Mouse (Mus musculus): Measurements from ENCODE around the gene Leng8. TPM values are rescaled to one million over a fixed set of nuclear protein-coding genes. Genes with fewer than 3 reads are reported as not detected.

Gene Leng8
- polyA plus RNA-seq, 1 experiment from 2014 or later = 9.1 TPM

GRCm38 (mm10) chr7:4132581-4132980 is 4.3 kb upstream of the Leng8 start:
- no peak overlapping the region for H3K4me2 ChIP-seq (ENCODE audit: low read depth, low read length)
- ATAC-seq (no peak), DNase-seq (no peak)
- no peaks in the 10 kb centered on the region for H3K9me3 ChIP-seq (ENCODE audit: low read length)
- H3K27ac ChIP-seq (ENCODE audit: low read depth) = no peak overlapping the region
- H3K36me3 ChIP-seq (replicated peaks; ENCODE audit: insufficient read depth, low read length) = no peaks in the 10 kb centered on the region
- no peak overlapping the region for H3K4me3 ChIP-seq (ENCODE audit: low read depth, low read length)
- H3K9ac ChIP-seq (replicated peaks) = no peak overlapping the region
- no peaks in the 10 kb centered on the region for H3K27me3 ChIP-seq (ENCODE audit: insufficient read depth, low read length)
- no peak for TF ChIP-seq EP300 (IDR thresholded peaks at IDR 0.05; ENCODE audit: low read depth)
- TF ChIP-seq CTCF (IDR thresholded peaks at IDR 0.05; ENCODE audit: low read depth) = no peak
- peaks cover 2% of the 10 kb centered on the region for H3K4me1 ChIP-seq (ENCODE audit: insufficient read depth)
- 89% methylated on average over 3 of the region's 3 CpGs for WGBS (ENCODE audit: insufficient replicate concordance)

GRCm38 (mm10) chr7:4132998-4133397 is 3.8 kb upstream of the Leng8 start:
- H3K36me3 ChIP-seq (replicated peaks; ENCODE audit: insufficient read depth, low read length) = peaks cover 2% of the 10 kb centered on the region
- DNase-seq (no peak), ATAC-seq (no peak)
- no peaks in the 10 kb centered on the region for H3K27me3 ChIP-seq (ENCODE audit: insufficient read depth, low read length)
- H3K27ac ChIP-seq (ENCODE audit: low read depth) = no peak overlapping the region
- no peak overlapping the region for H3K4me2 ChIP-seq (ENCODE audit: low read depth, low read length)
- H3K4me3 ChIP-seq (ENCODE audit: low read depth, low read length) = no peak overlapping the region
- WGBS (ENCODE audit: insufficient replicate concordance) = 84% methylated on average over 6 of the region's 7 CpGs
- no peaks in the 10 kb centered on the region for H3K9me3 ChIP-seq (ENCODE audit: low read length)
- H3K9ac ChIP-seq (replicated peaks) = no peak overlapping the region
- peaks cover 7% of the 10 kb centered on the region for H3K4me1 ChIP-seq (ENCODE audit: insufficient read depth)
- TF ChIP-seq CTCF (IDR thresholded peaks at IDR 0.05; ENCODE audit: low read depth) = no peak
- TF ChIP-seq EP300 (IDR thresholded peaks at IDR 0.05; ENCODE audit: low read depth) = no peak

- no peak for TF ChIP-seq CTCF (IDR thresholded peaks at IDR 0.05; ENCODE audit: low read depth)
- H3K9me3 ChIP-seq (ENCODE audit: low read length) = no peaks in the 10 kb centered on the region
- no peak overlapping the region for H3K27ac ChIP-seq (ENCODE audit: low read depth)
- DNase-seq (peak; percentile 10), ATAC-seq (no peak)
- H3K4me1 ChIP-seq (ENCODE audit: insufficient read depth) = peaks cover 13% of the 10 kb centered on the region
- no peak overlapping the region for H3K4me2 ChIP-seq (ENCODE audit: low read depth, low read length)
- 86% methylated on average over 5 of the region's 5 CpGs for WGBS (ENCODE audit: insufficient replicate concordance)
- H3K9ac ChIP-seq (replicated peaks) = no peak overlapping the region; the same call in 1 of the 2 replicates
- no peak overlapping the region for H3K4me3 ChIP-seq (ENCODE audit: low read depth, low read length)
- H3K36me3 ChIP-seq (replicated peaks; ENCODE audit: insufficient read depth, low read length) = peaks cover 21% of the 10 kb centered on the region
- H3K27me3 ChIP-seq (ENCODE audit: insufficient read depth, low read length) = no peaks in the 10 kb centered on the region
These were observed 1.9 kb upstream of the Leng8 start for GRCm38 (mm10) chr7:4134911-4135310.

DNA sequence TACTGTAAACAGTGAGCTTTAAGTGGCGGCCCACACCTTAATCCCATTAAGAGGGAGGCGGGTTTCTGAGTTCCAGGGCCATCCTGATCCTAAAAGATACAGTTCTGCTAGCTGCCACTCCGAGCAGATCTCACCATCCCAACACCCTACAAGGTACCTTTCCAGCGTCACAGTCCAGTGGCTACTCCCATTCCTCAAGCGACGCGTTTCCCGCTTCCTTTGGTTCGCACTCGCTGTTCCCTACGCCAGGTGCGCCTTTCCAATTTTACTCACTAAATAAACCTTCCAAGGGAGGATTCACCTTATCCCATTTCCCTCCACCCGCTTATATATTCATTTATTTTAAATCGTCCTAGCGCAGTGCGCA is 452 bp upstream of the Leng8 start:
- peak overlapping the region; percentile 94 for H3K27ac ChIP-seq (ENCODE audit: low read depth)
- H3K9ac ChIP-seq (replicated peaks) = peak overlapping the region; percentile 77
- TF ChIP-seq EP300 (IDR thresholded peaks at IDR 0.05; ENCODE audit: low read depth) = no peak
- TF ChIP-seq CTCF (IDR thresholded peaks at IDR 0.05; ENCODE audit: low read depth) = no peak
- H3K4me1 ChIP-seq (ENCODE audit: insufficient read depth) = peaks cover 13% of the 10 kb centered on the region
- DNase-seq (no peak), ATAC-seq (peak; percentile 5)
- no peaks in the 10 kb centered on the region for H3K27me3 ChIP-seq (ENCODE audit: insufficient read depth, low read length)
- 3% methylated on average over 16 of the region's 16 CpGs for WGBS (ENCODE audit: insufficient replicate concordance)
- peaks cover 36% of the 10 kb centered on the region for H3K36me3 ChIP-seq (replicated peaks; ENCODE audit: insufficient read depth, low read length)
- peak overlapping the region; percentile 87 for H3K4me2 ChIP-seq (ENCODE audit: low read depth, low read length)
- peak overlapping the region; percentile 88 for H3K4me3 ChIP-seq (ENCODE audit: low read depth, low read length)
- no peaks in the 10 kb centered on the region for H3K9me3 ChIP-seq (ENCODE audit: low read length)

DNA sequence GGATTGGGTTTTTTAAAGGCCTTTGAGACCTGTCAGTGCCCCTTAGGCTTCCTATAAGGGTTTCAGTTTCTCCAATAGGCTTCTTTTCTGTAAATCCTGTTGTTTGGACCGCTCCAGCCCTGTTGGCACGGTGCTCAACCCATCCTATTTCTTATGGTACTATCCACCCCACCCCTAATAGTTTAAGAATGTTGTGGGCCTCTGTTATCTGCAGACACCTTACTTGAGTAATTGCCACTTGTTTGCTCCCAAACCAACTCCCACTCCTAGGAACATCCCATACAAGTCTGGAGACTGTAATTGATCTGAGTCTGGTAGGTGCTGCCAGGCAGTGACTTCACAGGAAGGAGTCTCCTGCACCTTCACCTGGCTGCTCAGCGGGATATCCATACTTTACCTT is 907 bp downstream of the Leng8 start:
- H3K9me3 ChIP-seq (ENCODE audit: low read length) = no peaks in the 10 kb centered on the region
- TF ChIP-seq CTCF (IDR thresholded peaks at IDR 0.05; ENCODE audit: low read depth) (no peak), EP300 (IDR thresholded peaks at IDR 0.05; ENCODE audit: low read depth) (no peak)
- peaks cover 50% of the 10 kb centered on the region for H3K36me3 ChIP-seq (replicated peaks; ENCODE audit: insufficient read depth, low read length)
- H3K4me3 ChIP-seq (ENCODE audit: low read depth, low read length) = peak overlapping the region; percentile 88
- H3K27me3 ChIP-seq (ENCODE audit: insufficient read depth, low read length) = no peaks in the 10 kb centered on the region
- ATAC-seq (no peak), DNase-seq (no peak)
- peak overlapping the region; percentile 82 for H3K9ac ChIP-seq (replicated peaks)
- WGBS (ENCODE audit: insufficient replicate concordance) = 46% methylated on average over 3 of the region's 3 CpGs
- peak overlapping the region; percentile 94; the same call in 1 of the 2 replicates for H3K27ac ChIP-seq (ENCODE audit: low read depth)
- peak overlapping the region; percentile 90 for H3K4me2 ChIP-seq (ENCODE audit: low read depth, low read length)
- peaks cover 13% of the 10 kb centered on the region for H3K4me1 ChIP-seq (ENCODE audit: insufficient read depth)

DNA sequence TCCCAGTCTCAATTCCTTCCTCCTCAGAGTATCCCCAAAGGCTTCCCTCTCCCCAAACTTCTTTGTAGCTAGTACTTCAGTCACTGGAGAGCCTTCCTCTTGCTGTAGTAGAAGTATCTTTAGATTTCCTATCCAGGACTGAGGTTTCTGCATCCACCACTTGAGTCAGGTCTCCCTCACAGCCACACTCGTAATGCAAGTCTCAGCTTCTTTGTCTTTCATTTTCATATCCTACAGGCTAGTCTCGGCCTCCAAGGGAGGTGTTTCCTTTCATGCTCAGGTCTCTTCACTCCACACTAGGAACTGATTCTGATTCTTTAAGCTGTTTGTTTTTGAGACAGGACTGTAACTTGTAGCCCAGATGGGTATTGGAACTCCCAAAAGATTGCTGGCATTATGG is 1.3 kb downstream of the Leng8 start:
- Histone ChIP-seq H3K27me3 (ENCODE audit: insufficient read depth, low read length) (no peaks in the 10 kb centered on the region), H3K36me3 (replicated peaks; ENCODE audit: insufficient read depth, low read length) (peaks cover 54% of the 10 kb centered on the region), H3K9ac (replicated peaks) (peak overlapping the region; percentile 82), H3K9me3 (ENCODE audit: low read length) (no peaks in the 10 kb centered on the region), H3K4me2 (ENCODE audit: low read depth, low read length) (peak overlapping the region; percentile 90), H3K27ac (ENCODE audit: low read depth) (no peak overlapping the region), H3K4me3 (ENCODE audit: low read depth, low read length) (peak overlapping the region; percentile 88), H3K4me1 (ENCODE audit: insufficient read depth) (peaks cover 13% of the 10 kb centered on the region)
- TF ChIP-seq CTCF (IDR thresholded peaks at IDR 0.05; ENCODE audit: low read depth) (no peak), EP300 (IDR thresholded peaks at IDR 0.05; ENCODE audit: low read depth) (no peak)
- peak; percentile 3 for DNase-seq
- no peak for ATAC-seq
- 66% methylated on average over 2 of the region's 2 CpGs for WGBS (ENCODE audit: insufficient replicate concordance)

DNA sequence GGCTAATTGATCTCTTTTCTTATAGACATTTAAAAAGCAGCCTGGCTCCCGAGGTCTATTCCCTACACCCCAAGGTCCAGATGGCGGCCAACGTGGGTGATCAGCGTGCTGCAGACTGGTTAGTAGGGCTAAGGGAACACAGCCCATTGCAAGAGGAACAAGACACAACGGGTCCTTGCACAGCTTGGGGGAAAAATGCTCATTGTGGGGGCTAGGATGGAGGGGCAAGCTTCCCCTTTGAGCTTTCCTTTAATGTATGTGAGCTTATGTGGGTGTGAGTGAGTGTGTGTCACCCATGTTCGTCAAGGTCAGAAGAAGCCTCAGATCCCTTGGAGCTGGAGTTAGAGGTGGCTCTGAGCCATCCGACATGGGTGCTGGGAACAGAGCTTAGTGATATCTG is 1.8 kb downstream of the Leng8 start:
- TF ChIP-seq CTCF (IDR thresholded peaks at IDR 0.05; ENCODE audit: low read depth) (no peak), EP300 (IDR thresholded peaks at IDR 0.05; ENCODE audit: low read depth) (no peak)
- no peak for ATAC-seq
- Histone ChIP-seq H3K36me3 (replicated peaks; ENCODE audit: insufficient read depth, low read length) (peaks cover 59% of the 10 kb centered on the region), H3K27ac (ENCODE audit: low read depth) (no peak overlapping the region), H3K4me3 (ENCODE audit: low read depth, low read length) (no peak overlapping the region), H3K9me3 (ENCODE audit: low read length) (no peaks in the 10 kb centered on the region), H3K9ac (replicated peaks) (no peak overlapping the region), H3K4me2 (ENCODE audit: low read depth, low read length) (peak overlapping the region; percentile 90; the same call in 1 of the 2 replicates), H3K4me1 (ENCODE audit: insufficient read depth) (peaks cover 13% of the 10 kb centered on the region), H3K27me3 (ENCODE audit: insufficient read depth, low read length) (no peaks in the 10 kb centered on the region)
- peak; percentile 9 for DNase-seq
- 84% methylated on average over 7 of the region's 7 CpGs for WGBS (ENCODE audit: insufficient replicate concordance)

All from liver, postnatal 0 days (tissue).